Mouse (Mus musculus) CH12.LX (cell line): ENCODE results near the gene Map1b. TPM values are rescaled to one million over a fixed set of nuclear protein-coding genes. Genes with fewer than 3 reads are reported as not detected.

Source experiments
- DNase-seq: peaks from one replicate; pipeline ENCODE4 v3.0.0-alpha.2; 2013; ENCODE audit errors: extremely low read depth
- H3K27ac ChIP-seq: 2 replicates; pipeline ENCODE4 v1.5.1; 2012; ENCODE audit warnings: low read depth, mild to moderate bottlenecking, control low read depth, moderate library complexity; ENCODE audit not compliant: insufficient read depth
- H3K27me3 ChIP-seq: replicated peaks from 2 replicates; pipeline ENCODE3; 2012; ENCODE audit warnings: inconsistent platforms
- H3K36me3 ChIP-seq, 2 experiments: replicated peaks in 1 of 2; 2 replicates each; pipeline versions ENCODE3 to v1.6.1; 2012; ENCODE audit warnings: inconsistent platforms in 1 of 2, low read length in 1 of 2, mild to moderate bottlenecking in 1 of 2, mixed read lengths in 1 of 2, moderate library complexity in 1 of 2; ENCODE audit not compliant: control insufficient read depth in 1 of 2, insufficient read depth in 1 of 2
- H3K4me1 ChIP-seq, 2 experiments: 2 replicates each; pipeline ENCODE4 v1.6.1; 2012; ENCODE audit warnings: inconsistent platforms in 1 of 2, moderate library complexity in 1 of 2; ENCODE audit not compliant: insufficient read depth in 2 of 2, control insufficient read depth in 1 of 2
- H3K4me2 ChIP-seq: 2 replicates; pipeline ENCODE4 v1.6.1; 2012; ENCODE audit warnings: low read depth, mild to moderate bottlenecking, control low read depth; ENCODE audit not compliant: poor library complexity, insufficient read depth, severe bottlenecking
- H3K4me3 ChIP-seq, 3 experiments: fragments of 150-350 bp in 1 of 3; sonication (generic) in 1 of 3; replicated peaks in 1 of 3; 2 replicates each; pipeline versions ENCODE3 to v1.5.1; 2011 to 2012; ENCODE audit warnings: low read depth in 2 of 3, low read length in 2 of 3, mild to moderate bottlenecking in 2 of 3, moderate library complexity in 2 of 3, control low read depth in 1 of 3, improper control_type of control experiment in 1 of 3, inconsistent platforms in 1 of 3, mixed read lengths in 1 of 3; ENCODE audit not compliant: poor library complexity in 1 of 3
- H3K79me2 ChIP-seq: replicated peaks from 2 replicates; pipeline ENCODE4 v1.6.1; 2012; ENCODE audit warnings: mild to moderate bottlenecking, moderate library complexity; ENCODE audit not compliant: control insufficient read depth, poor library complexity, insufficient read depth, severe bottlenecking; ENCODE audit errors: extremely low read depth
- H3K9ac ChIP-seq: 2 replicates; pipeline ENCODE4 v1.6.1; 2012; ENCODE audit warnings: low read depth, mild to moderate bottlenecking, control low read depth, moderate library complexity; ENCODE audit not compliant: insufficient read depth
- H3K9me3 ChIP-seq: replicated peaks from 2 replicates; pipeline ENCODE3; 2012; ENCODE audit warnings: low read length, inconsistent platforms, mixed read lengths
- CHD1 ChIP-seq: IDR thresholded peaks from 2 replicates; pipeline ENCODE4 v1.6.1; 2012; ENCODE audit warnings: low read depth, low read length, improper control_type of control experiment, inconsistent platforms
- CHD2 ChIP-seq: IDR thresholded peaks from 2 replicates; pipeline ENCODE4 v1.6.1; 2011; ENCODE audit warnings: low read length, improper control_type of control experiment
- E2F4 ChIP-seq: IDR thresholded peaks from 2 replicates; pipeline ENCODE4 v1.6.1; 2011; ENCODE audit warnings: low read depth, low read length, improper control_type of control experiment; ENCODE audit not compliant: insufficient replicate concordance
- ELF1 ChIP-seq: IDR thresholded peaks from 2 replicates; pipeline ENCODE4 v1.6.1; 2014; ENCODE audit warnings: low read depth, mild to moderate bottlenecking, inconsistent platforms, low read length, improper control_type of control experiment
- HCFC1 ChIP-seq: IDR thresholded peaks from 2 replicates; pipeline ENCODE4 v1.6.1; 2012; ENCODE audit warnings: low read depth, mild to moderate bottlenecking, inconsistent platforms, low read length, improper control_type of control experiment
- JUN ChIP-seq: IDR thresholded peaks from 2 replicates; pipeline ENCODE4 v1.6.1; 2011; ENCODE audit warnings: low read depth, mild to moderate bottlenecking, low read length, improper control_type of control experiment, moderate library complexity; ENCODE audit not compliant: insufficient read depth
- MAX ChIP-seq: IDR thresholded peaks from 2 replicates; pipeline ENCODE4 v1.6.1; 2011; ENCODE audit warnings: low read length, improper control_type of control experiment
- MXI1 ChIP-seq: IDR thresholded peaks from 2 replicates; pipeline ENCODE4 v1.6.1; 2011; ENCODE audit warnings: mild to moderate bottlenecking, low read depth, low read length, improper control_type of control experiment
- NRF1 ChIP-seq: IDR thresholded peaks from 2 replicates; pipeline ENCODE4 v1.6.1; 2014; ENCODE audit warnings: low read depth, mild to moderate bottlenecking, inconsistent platforms, low read length, improper control_type of control experiment, moderate library complexity
- POLR2AphosphoS2 ChIP-seq: IDR thresholded peaks from 2 replicates; pipeline ENCODE4 v1.6.1; 2011; ENCODE audit warnings: low read depth, low read length, improper control_type of control experiment
- RAD21 ChIP-seq: IDR thresholded peaks from 2 replicates; pipeline ENCODE4 v1.6.1; 2011; ENCODE audit warnings: low read depth, mild to moderate bottlenecking, low read length, improper control_type of control experiment, moderate library complexity
- RCOR1 ChIP-seq: conservative IDR thresholded peaks from 2 replicates; pipeline ENCODE4 v1.6.1; 2012; ENCODE audit warnings: low read depth, mild to moderate bottlenecking, inconsistent platforms, low read length, improper control_type of control experiment
- SIN3A ChIP-seq: IDR thresholded peaks from 2 replicates; pipeline ENCODE4 v1.6.1; 2012; ENCODE audit warnings: low read length, improper control_type of control experiment, inconsistent platforms
- SMC3 ChIP-seq: IDR thresholded peaks from 2 replicates; pipeline ENCODE4 v1.6.1; 2011; ENCODE audit warnings: low read depth, low read length, improper control_type of control experiment
- TBP ChIP-seq: conservative IDR thresholded peaks from 2 replicates; pipeline ENCODE4 v1.6.1; 2011; ENCODE audit warnings: low read depth, low read length, improper control_type of control experiment
- TCF12 ChIP-seq: IDR thresholded peaks from 2 replicates; pipeline ENCODE4 v1.6.1; 2014; ENCODE audit warnings: low read depth, mild to moderate bottlenecking, inconsistent platforms, low read length, improper control_type of control experiment
- UBTF ChIP-seq: IDR thresholded peaks from 2 replicates; pipeline ENCODE4 v1.6.1; 2012; ENCODE audit warnings: low read depth, mild to moderate bottlenecking, inconsistent platforms, low read length, improper control_type of control experiment, moderate library complexity
- USF1 ChIP-seq: IDR thresholded peaks from 2 replicates; pipeline ENCODE4 v1.6.1; 2014; ENCODE audit warnings: low read depth, mild to moderate bottlenecking, inconsistent platforms, low read length, improper control_type of control experiment
- USF2 ChIP-seq: conservative IDR thresholded peaks from 2 replicates; pipeline ENCODE4 v1.6.1; 2011; ENCODE audit warnings: low read depth, low read length, improper control_type of control experiment
- ZC3H11A ChIP-seq: IDR thresholded peaks from 2 replicates; pipeline ENCODE4 v1.6.1; 2012; ENCODE audit warnings: low read depth, mild to moderate bottlenecking, inconsistent platforms, low read length, improper control_type of control experiment
- ZKSCAN1 ChIP-seq: IDR thresholded peaks from 2 replicates; pipeline ENCODE4 v1.6.1; 2012; ENCODE audit warnings: low read depth, inconsistent platforms, low read length, improper control_type of control experiment, borderline replicate concordance
- ZMIZ1 ChIP-seq: IDR thresholded peaks from 2 replicates; pipeline ENCODE4 v1.6.1; 2012; ENCODE audit warnings: low read depth, mild to moderate bottlenecking, inconsistent platforms, low read length, improper control_type of control experiment
- dilution Hi-C: fragments of 300-500 bp; cut with MboI; formaldehyde crosslinking; loops from 2 replicates; pipeline ENCODE4 v1.14.3; 2020; ENCODE audit warnings: low sequenced_read_pairs; ENCODE audit not compliant: extremely low pct_unique_long_range_greater_than_20kb, extremely low pct_ligation_motif_present
- in situ Hi-C: fragments of 300-500 bp; cut with MboI; formaldehyde crosslinking; loops from 3 replicates; pipeline ENCODE4 v1.14.3; 2019; ENCODE audit warnings: low sequenced_read_pairs, low pct_ligation_motif_present, low pct_unique_long_range_greater_than_20kb, mixed read lengths
- polyA plus RNA-seq: library from polyadenylated mRNA; unstranded; fragments of >175 nt; gene quantifications from 2 replicates; pipeline ENCODE4 v1.2.1, GENCODE M21; 2012; ENCODE audit warnings: low read depth; ENCODE audit not compliant: insufficient read length
- total RNA-seq, 2 experiments: library from RNA; depleted of rRNA; stranded (reverse); fragments of 300-350 nt in 1 of 2; fragments of >200 nt in 1 of 2; gene quantifications; 2 replicates each; pipeline ENCODE4 v1.2.3; 2012 to 2014

Map1b gene
- total and polyA plus RNA-seq, 3 experiments = 0.04 to 0.08 TPM; not detected in 1

- no peak overlapping the region for H3K4me2 ChIP-seq
- in situ Hi-C loops (no loop called here), dilution Hi-C loops (no loop called here)
- no peak overlapping the region for H3K9ac ChIP-seq
- H3K79me2 ChIP-seq = no peaks in the 10 kb centered on the region
- peaks cover 0 to 9% of the 10 kb centered on the region in 2 experiments; a peak in 1 of 4 replicates for H3K4me1 ChIP-seq
- peaks cover 2% of the 10 kb centered on the region for H3K27me3 ChIP-seq
- H3K27ac ChIP-seq = no peak overlapping the region
- no peaks in the 10 kb centered on the region for H3K36me3 ChIP-seq
- no peak for DNase-seq
- no peak for TF ChIP-seq MXI1
- TF ChIP-seq RAD21 = no peak
- TF ChIP-seq TCF12 = no peak
- TF ChIP-seq ZMIZ1 = no peak
- TF ChIP-seq E2F4 = no peak
- TF ChIP-seq POLR2AphosphoS2 = no peak
- no peak for TF ChIP-seq USF2
- TF ChIP-seq CHD1 = no peak
- no peak for TF ChIP-seq ELF1
- TF ChIP-seq SMC3 = no peak
- no peak for TF ChIP-seq HCFC1
- no peak for TF ChIP-seq JUN
- TF ChIP-seq ZKSCAN1 = no peak
- TF ChIP-seq RCOR1 = no peak
- no peak for TF ChIP-seq USF1
- TF ChIP-seq SIN3A = no peak
- no peak for TF ChIP-seq ZC3H11A
- TF ChIP-seq NRF1 = no peak
- no peak overlapping the region for H3K4me3 ChIP-seq
- H3K9me3 ChIP-seq = no peaks in the 10 kb centered on the region
These were observed 71.5 kb downstream of the Map1b start for GRCm38 (mm10) chr13:99444880-99445279.

- no peak for TF ChIP-seq ZMIZ1
- TF ChIP-seq ELF1 = no peak
- TF ChIP-seq CHD2 = no peak
- TF ChIP-seq HCFC1 = no peak
- TF ChIP-seq UBTF = no peak
- TF ChIP-seq TCF12 = no peak
- TF ChIP-seq MAX = no peak
- TF ChIP-seq RAD21 = no peak
- no peak for TF ChIP-seq TBP
- no peak for TF ChIP-seq ZC3H11A
- Histone ChIP-seq H3K9me3 (no peaks in the 10 kb centered on the region), H3K4me1 (peaks cover 0 to 9% of the 10 kb centered on the region in 2 experiments; a peak in 1 of 4 replicates), H3K36me3 (no peaks in the 10 kb centered on the region), H3K4me3 (no peak overlapping the region), H3K4me2 (no peak overlapping the region), H3K27me3 (peaks cover 2% of the 10 kb centered on the region), H3K79me2 (no peaks in the 10 kb centered on the region), H3K27ac (no peak overlapping the region), H3K9ac (no peak overlapping the region)
- DNase-seq = no peak
- dilution Hi-C loops = no loop called here
- in situ Hi-C loops = no loop called here
These were observed 71.9 kb downstream of the Map1b start for GRCm38 (mm10) chr13:99444431-99444871.
